8 mouse cellular contexts compared by ENCODE assay signal in genomic region chr2:180581002-180581401, GRCm38 (mm10). TPM values are rescaled to one million over a fixed set of nuclear protein-coding genes. Genes with fewer than 3 reads are reported as not detected.
DNase-seq lines count a peak whose midpoint lies in the region; ATAC-seq lines count a peak whose summit lies in the region.

TSS of gene Mrgbp (plus strand) at chr2:180581304.

- H3K27me3 ChIP-seq in embryonic facial prominence, embryonic 12.5 days = 0 out of 2 replicates have a peak, but pooled peaks cover 5% of the 10 kb centered on the region
- H3K27me3 ChIP-seq in limb, embryonic 11.5 days (ENCODE audit: control insufficient read depth, insufficient read depth, low read length) = no peaks in the 10 kb centered on the region
- peaks cover 7% of the 10 kb centered on the region for H3K27me3 ChIP-seq in midbrain, embryonic 16.5 days (ENCODE audit: control insufficient read depth, insufficient read depth, low read depth, low read length)

- H3K9ac ChIP-seq in embryonic facial prominence, embryonic 12.5 days = no peak within 1 kb of the TSS
- no peak within 1 kb of the TSS for H3K9ac ChIP-seq in limb, embryonic 11.5 days (ENCODE audit: low read length)
- H3K9ac ChIP-seq in midbrain, embryonic 16.5 days (ENCODE audit: low read depth, low read length) = no peak within 1 kb of the TSS

- ATAC-seq in embryonic facial prominence, embryonic 12.5 days (ENCODE audit: insufficient number of reproducible peaks, insufficient read depth, low FRiP score, low TSS enrichment) = no peak
- no peak for ATAC-seq in limb, embryonic 11.5 days (ENCODE audit: insufficient number of reproducible peaks, low FRiP score, low TSS enrichment, low read depth)
- no peak for ATAC-seq in midbrain, embryonic 16.5 days
- no peak for ATAC-seq in frontal cortex, adult (ENCODE audit: low TSS enrichment)

- DNase-seq in urinary bladder, postnatal 14 days (ENCODE audit: low spot score) = peak; percentile 18
- DNase-seq in urinary bladder, postnatal 10 days (ENCODE audit: low spot score) = no peak
- peak in 1 of 2 experiments; percentile 26 for DNase-seq in heart, postnatal 14 days
- no peak for DNase-seq in limb, embryonic 11.5 days (ENCODE audit: low spot score)
- no peak for DNase-seq in spleen, postnatal 14 days (ENCODE audit: low spot score in 2 of 2)

- WGBS in embryonic facial prominence, embryonic 12.5 days = 81% methylated on average over 3 of the region's 3 CpGs
- 80% methylated on average over 3 of the region's 3 CpGs for WGBS in limb, embryonic 11.5 days
- WGBS in midbrain, embryonic 16.5 days = 78% methylated on average over 3 of the region's 3 CpGs

- intact Hi-C loops in heart, postnatal 14 days (cut with DNase I) = loop anchor here (2.0 kb wide), 1 partner anchor 198 kb away; no protein-coding TSS in a partner anchor

- H3K4me3 ChIP-seq in embryonic facial prominence, embryonic 12.5 days = no peak within 1 kb of the TSS
- no peak within 1 kb of the TSS for H3K4me3 ChIP-seq in limb, embryonic 11.5 days (ENCODE audit: low read depth, low read length)
- no peak within 1 kb of the TSS for H3K4me3 ChIP-seq in midbrain, embryonic 16.5 days (ENCODE audit: low read depth, low read length)

- peaks cover 15% of the 10 kb centered on the region for H3K36me3 ChIP-seq in embryonic facial prominence, embryonic 12.5 days
- H3K36me3 ChIP-seq in limb, embryonic 11.5 days (ENCODE audit: control insufficient read depth, insufficient read depth, low read length) = peaks cover 3% of the 10 kb centered on the region; the same call in 1 of the 2 replicates
- peaks cover 11% of the 10 kb centered on the region for H3K36me3 ChIP-seq in midbrain, embryonic 16.5 days (ENCODE audit: control insufficient read depth, insufficient read depth, low read length)

- peaks cover 12% of the 10 kb centered on the region for H3K4me1 ChIP-seq in embryonic facial prominence, embryonic 12.5 days
- peaks cover 6% of the 10 kb centered on the region; the same call in 1 of the 2 replicates for H3K4me1 ChIP-seq in limb, embryonic 11.5 days (ENCODE audit: control insufficient read depth, insufficient read depth, low read length)
- peaks cover 25% of the 10 kb centered on the region for H3K4me1 ChIP-seq in midbrain, embryonic 16.5 days (ENCODE audit: control insufficient read depth, insufficient read depth, low read length)

- H3K27ac ChIP-seq in embryonic facial prominence, embryonic 12.5 days = no peak within 1 kb of the TSS
- H3K27ac ChIP-seq in limb, embryonic 11.5 days (replicated peaks; ENCODE audit: low read depth, low read length) = no peak within 1 kb of the TSS
- H3K27ac ChIP-seq in midbrain, embryonic 16.5 days (ENCODE audit: low read length) = no peak within 1 kb of the TSS

- no peak within 1 kb of the TSS for H3K4me2 ChIP-seq in embryonic facial prominence, embryonic 12.5 days (replicated peaks)
- H3K4me2 ChIP-seq in limb, embryonic 11.5 days (ENCODE audit: low read depth, severe bottlenecking) = no peak within 1 kb of the TSS
- no peak within 1 kb of the TSS for H3K4me2 ChIP-seq in midbrain, embryonic 16.5 days (ENCODE audit: low read length)

- H3K9me3 ChIP-seq in embryonic facial prominence, embryonic 12.5 days = no peaks in the 10 kb centered on the region
- no peaks in the 10 kb centered on the region for H3K9me3 ChIP-seq in limb, embryonic 11.5 days (ENCODE audit: control insufficient read depth, low read length)
- no peaks in the 10 kb centered on the region for H3K9me3 ChIP-seq in midbrain, embryonic 16.5 days (replicated peaks; ENCODE audit: control insufficient read depth, low read length, poor library complexity, severe bottlenecking)

RNA-seq across cellular contexts. Expression of gene Mrgbp, which starts in this region (rescaled TPM):
- 40.0 and 41.5 TPM in 2 replicates for polyA plus RNA-seq in embryonic facial prominence, embryonic 12.5 days (2016; fragmentation: Nextera tagmentation; extraction: Ambion mirVana)
- 10 to 100 TPM; 14.5 to 14.8 TPM for total RNA-seq in heart, postnatal 14 days (2021)
- 35.6 and 36.7 TPM in 2 replicates for polyA plus RNA-seq in limb, embryonic 11.5 days (2014; fragmentation: Nextera tagmentation; extraction: Ambion mirVana)
- polyA plus RNA-seq in midbrain, embryonic 16.5 days (2015; fragmentation: Nextera tagmentation; extraction: Ambion mirVana) = 40.2 and 44.8 TPM in 2 replicates
